Mouse (Mus musculus): ENCODE results near the gene Olfr711.
"Not testable (repeated sequence)": the region's sequence is repeated elsewhere in the genome, so short reads cannot be mapped to it uniquely, and the experiment has no call there.

Gene Olfr711

GRCm38 (mm10) chr7:106975353-106975752, at the start of gene Olfr711:
Gene Olfr711, minus strand, starts transcription at chr7:106975453.
- no peak for DNase-seq

DNA sequence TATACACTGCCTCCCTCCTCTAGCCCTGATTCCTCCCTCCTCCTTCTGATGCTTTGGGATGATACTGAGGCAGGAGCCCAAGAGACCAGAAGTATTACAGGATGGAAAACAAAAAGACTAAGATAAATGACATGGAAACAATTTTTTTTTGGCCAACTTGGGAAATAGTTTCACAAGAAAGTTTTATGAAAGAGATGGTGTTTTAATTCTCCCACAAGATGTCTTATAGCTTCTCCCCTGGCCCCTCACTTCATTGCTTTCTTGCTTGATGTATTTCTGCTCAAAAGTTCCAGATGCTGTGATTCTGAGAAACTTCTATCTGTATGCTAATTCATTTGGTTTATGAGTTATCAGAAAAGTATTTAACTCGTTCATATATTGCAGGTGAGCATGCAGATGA, 30.7 kb upstream of the Olfr711 start, which contains the start of gene Olfr2:
Gene Olfr2 (minus strand): TSS at position 101 of the 400 bp plus-strand sequence.
- no peak for DNase-seq

GRCm38 (mm10) chr7:107004169-107004568, 28.9 kb upstream of the Olfr711 start:
- DNase-seq = no peak

DNA sequence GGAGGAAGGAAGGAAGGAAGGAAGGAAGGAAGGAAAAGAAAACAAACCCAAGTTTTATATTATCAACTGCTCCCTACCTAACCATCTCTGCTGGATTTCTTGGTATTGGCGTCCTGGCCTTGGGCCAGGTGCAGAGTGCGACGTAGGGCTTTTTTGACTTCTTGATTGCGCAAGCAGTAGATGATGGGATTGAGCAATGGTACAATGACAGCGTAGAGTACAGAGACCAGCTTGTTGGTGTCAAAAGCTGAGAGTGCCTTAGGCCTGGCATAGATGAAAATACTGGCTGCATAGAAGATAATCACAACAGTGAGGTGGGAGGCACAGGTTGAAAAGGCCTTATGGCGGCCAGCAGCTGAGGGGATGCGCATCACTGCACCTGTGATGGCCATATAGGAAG, 25.5 kb upstream of the Olfr711 start:
- no peak for DNase-seq

- no peak for DNase-seq
These were observed 10.0 kb upstream of the Olfr711 start for GRCm38 (mm10) chr7:106985236-106985635.

DNA sequence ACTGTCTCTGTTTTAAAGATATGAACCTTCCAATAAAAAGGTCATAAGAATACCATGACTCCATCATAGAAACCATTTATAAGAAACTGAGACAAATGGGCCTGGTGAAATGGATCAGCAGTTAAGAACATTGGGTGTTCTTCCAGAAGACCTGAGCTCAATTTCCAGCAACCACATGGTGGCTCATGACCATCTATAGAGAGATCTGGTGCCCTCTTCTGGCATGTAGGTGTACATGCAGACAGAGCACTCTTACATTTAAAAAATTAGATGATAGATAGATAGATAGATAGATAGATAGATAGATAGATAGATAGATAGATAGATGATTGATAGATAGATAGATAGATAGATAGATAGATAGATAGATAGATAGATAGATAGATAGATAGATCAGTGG, 7.8 kb downstream of the Olfr711 start:
- DNase-seq = not testable (repeated sequence)

GRCm38 (mm10) chr7:106963837-106964236, 11.4 kb downstream of the Olfr711 start, which contains the start of gene Olfr6:
Gene Olfr6, minus strand, starts transcription at chr7:106963937.
- DNase-seq = no peak

GRCm38 (mm10) chr7:106948212-106948611, 27.0 kb downstream of the Olfr711 start, which contains the start of gene Olfr710:
Gene Olfr710, minus strand, starts transcription at chr7:106948312.
- no peak for DNase-seq

GRCm38 (mm10) chr7:106932119-106932518, 43.1 kb downstream of the Olfr711 start, which contains the start of gene Olfr709-ps1:
Gene Olfr709-ps1, minus strand, starts transcription at chr7:106932219.
- DNase-seq = no peak

- DNase-seq = peak; percentile 3 to 4
These were observed 54.3 kb downstream of the Olfr711 start for GRCm38 (mm10) chr7:106920961-106921360.

All from cerebellum, postnatal 25 days (tissue).